Mouse (Mus musculus): ENCODE measurements at regions not wholly inside any gene's neighbourhood (a gene's known extent, or its start where the extent isn't known, plus 50 kb on each side); places are given as distances from the start of the nearest gene placed in this dataset.
A peak's percentile ranks its signal among the peaks of the same experiment; 100 is the strongest.

- Histone ChIP-seq H3K36me3 (replicated peaks; ENCODE audit: control insufficient read depth, insufficient read depth, low read depth, low read length) (no peaks in the 10 kb centered on the region), H3K27me3 (ENCODE audit: control insufficient read depth, insufficient read depth, low read length) (no peaks in the 10 kb centered on the region), H3K9me3 (replicated peaks; ENCODE audit: control insufficient read depth, low read length) (no peaks in the 10 kb centered on the region), H3K4me2 (ENCODE audit: low read depth, low read length) (no peak overlapping the region), H3K4me1 (ENCODE audit: control insufficient read depth, insufficient read depth, low read length) (no peaks in the 10 kb centered on the region), H3K4me3 (ENCODE audit: low read depth, low read length) (no peak overlapping the region), H3K9ac (replicated peaks; ENCODE audit: low read length) (no peak overlapping the region), H3K27ac (replicated peaks; ENCODE audit: low read depth, low read length) (no peak overlapping the region)
- 81% methylated on average over 3 of the region's 3 CpGs for WGBS
- no peak for DNase-seq (ENCODE audit: low spot score)
- ATAC-seq (replicated peaks; ENCODE audit: insufficient number of reproducible peaks, low FRiP score, low TSS enrichment, low read depth) = no peak
Observed at GRCm38 (mm10) chr9:33035401-33035800, 399.4 kb downstream of the Ets1 start.

GRCm38 (mm10) chr9:33039221-33039790 is 403.3 kb downstream of the Ets1 start:
- H3K27me3 ChIP-seq (ENCODE audit: control insufficient read depth, insufficient read depth, low read length) = no peaks in the 10 kb centered on the region
- no peak overlapping the region for H3K4me2 ChIP-seq (ENCODE audit: low read depth, low read length)
- DNase-seq (ENCODE audit: low spot score) (no peak), ATAC-seq (replicated peaks; ENCODE audit: insufficient number of reproducible peaks, low FRiP score, low TSS enrichment, low read depth) (no peak)
- 68% methylated on average over 4 of the region's 4 CpGs for WGBS
- no peak overlapping the region for H3K27ac ChIP-seq (replicated peaks; ENCODE audit: low read depth, low read length)
- H3K4me1 ChIP-seq (ENCODE audit: control insufficient read depth, insufficient read depth, low read length) = no peaks in the 10 kb centered on the region
- H3K9me3 ChIP-seq (replicated peaks; ENCODE audit: control insufficient read depth, low read length) = no peaks in the 10 kb centered on the region
- no peak overlapping the region for H3K4me3 ChIP-seq (ENCODE audit: low read depth, low read length)
- H3K9ac ChIP-seq (replicated peaks; ENCODE audit: low read length) = no peak overlapping the region
- no peaks in the 10 kb centered on the region for H3K36me3 ChIP-seq (replicated peaks; ENCODE audit: control insufficient read depth, insufficient read depth, low read depth, low read length)

DNA sequence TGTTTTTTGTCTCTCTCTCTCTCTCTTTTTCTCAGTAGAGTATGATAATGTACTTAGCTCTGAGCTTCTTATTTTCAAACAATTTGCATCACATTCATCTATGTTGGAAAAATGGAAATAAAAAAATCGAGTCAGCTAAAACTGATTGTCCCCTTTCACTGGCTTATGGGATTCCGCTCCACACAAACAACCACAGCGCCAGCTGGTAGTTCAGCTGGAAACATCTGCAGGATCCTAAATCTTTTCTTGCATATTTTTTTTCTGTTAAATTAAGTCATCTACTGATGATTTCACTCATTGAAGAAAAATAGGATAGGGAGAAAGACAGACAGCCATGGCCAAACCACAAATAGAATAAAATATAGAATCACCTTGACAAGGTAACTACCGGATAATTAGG is 414.8 kb downstream of the Ets1 start:
- no peak for DNase-seq (ENCODE audit: low spot score)
- Histone ChIP-seq H3K9me3 (replicated peaks; ENCODE audit: control insufficient read depth, low read length) (no peaks in the 10 kb centered on the region), H3K4me3 (ENCODE audit: low read depth, low read length) (no peak overlapping the region), H3K4me1 (ENCODE audit: control insufficient read depth, insufficient read depth, low read length) (no peaks in the 10 kb centered on the region), H3K27ac (replicated peaks; ENCODE audit: low read depth, low read length) (no peak overlapping the region), H3K27me3 (ENCODE audit: control insufficient read depth, insufficient read depth, low read length) (no peaks in the 10 kb centered on the region), H3K36me3 (replicated peaks; ENCODE audit: control insufficient read depth, insufficient read depth, low read depth, low read length) (no peaks in the 10 kb centered on the region), H3K9ac (replicated peaks; ENCODE audit: low read length) (no peak overlapping the region), H3K4me2 (ENCODE audit: low read depth, low read length) (no peak overlapping the region)
- 93% methylated on average over 4 of the region's 4 CpGs for WGBS
- ATAC-seq (replicated peaks; ENCODE audit: insufficient number of reproducible peaks, low FRiP score, low TSS enrichment, low read depth) = no peak

DNA sequence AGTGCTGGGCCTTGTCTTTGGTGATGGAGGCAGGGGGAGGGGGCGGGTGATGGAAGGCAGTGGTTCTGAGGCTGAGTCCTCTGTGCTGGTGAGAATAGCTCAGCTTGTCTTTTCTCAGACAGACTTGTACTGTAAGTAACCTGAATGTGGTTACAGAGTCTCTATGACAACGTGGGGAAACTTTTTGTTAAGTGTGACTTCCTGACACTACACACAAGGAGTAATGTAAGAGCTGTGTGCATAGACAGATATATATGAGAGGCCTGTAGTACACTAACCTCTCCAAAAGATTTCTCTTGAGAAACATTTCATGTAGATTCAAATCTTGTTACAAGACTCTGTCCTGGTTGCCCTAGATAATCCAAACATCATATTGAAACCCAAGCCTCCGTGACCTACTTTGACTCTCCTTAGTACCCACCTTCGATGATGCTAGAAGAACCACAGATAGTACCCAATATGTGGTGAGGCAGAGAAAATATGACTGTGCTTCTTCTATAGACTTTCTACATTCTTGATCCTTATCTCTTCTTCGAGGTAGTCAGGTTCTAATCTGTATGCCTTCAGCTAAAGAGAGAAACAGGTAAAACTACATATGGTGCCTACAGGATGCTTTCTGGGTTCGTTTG is 424.7 kb downstream of the Ets1 start:
- no peaks in the 10 kb centered on the region for H3K36me3 ChIP-seq (replicated peaks; ENCODE audit: control insufficient read depth, insufficient read depth, low read depth, low read length)
- no peaks in the 10 kb centered on the region for H3K27me3 ChIP-seq (ENCODE audit: control insufficient read depth, insufficient read depth, low read length)
- H3K9me3 ChIP-seq (replicated peaks; ENCODE audit: control insufficient read depth, low read length) = no peaks in the 10 kb centered on the region
- DNase-seq (ENCODE audit: low spot score) (no peak), ATAC-seq (replicated peaks; ENCODE audit: insufficient number of reproducible peaks, low FRiP score, low TSS enrichment, low read depth) (no peak)
- no peaks in the 10 kb centered on the region for H3K4me1 ChIP-seq (ENCODE audit: control insufficient read depth, insufficient read depth, low read length)
- no peak overlapping the region for H3K27ac ChIP-seq (replicated peaks; ENCODE audit: low read depth, low read length)
- H3K4me2 ChIP-seq (ENCODE audit: low read depth, low read length) = no peak overlapping the region
- no peak overlapping the region for H3K4me3 ChIP-seq (ENCODE audit: low read depth, low read length)
- H3K9ac ChIP-seq (replicated peaks; ENCODE audit: low read length) = no peak overlapping the region
- WGBS = 82% methylated on average over 6 of the region's 6 CpGs

GRCm38 (mm10) chr9:33062476-33062875 is 426.5 kb downstream of the Ets1 start:
- Histone ChIP-seq H3K4me1 (ENCODE audit: control insufficient read depth, insufficient read depth, low read length) (no peaks in the 10 kb centered on the region), H3K9ac (replicated peaks; ENCODE audit: low read length) (no peak overlapping the region), H3K27me3 (ENCODE audit: control insufficient read depth, insufficient read depth, low read length) (no peaks in the 10 kb centered on the region), H3K36me3 (replicated peaks; ENCODE audit: control insufficient read depth, insufficient read depth, low read depth, low read length) (no peaks in the 10 kb centered on the region), H3K9me3 (replicated peaks; ENCODE audit: control insufficient read depth, low read length) (no peaks in the 10 kb centered on the region), H3K4me3 (ENCODE audit: low read depth, low read length) (no peak overlapping the region), H3K27ac (replicated peaks; ENCODE audit: low read depth, low read length) (no peak overlapping the region), H3K4me2 (ENCODE audit: low read depth, low read length) (no peak overlapping the region)
- peak; percentile 88 for ATAC-seq (replicated peaks; ENCODE audit: insufficient number of reproducible peaks, low FRiP score, low TSS enrichment, low read depth)
- DNase-seq (ENCODE audit: low spot score) = peak; percentile 93
- WGBS = 26% methylated on average over 4 of the region's 4 CpGs

- no peak overlapping the region for H3K27ac ChIP-seq (replicated peaks; ENCODE audit: low read depth, low read length)
- H3K4me2 ChIP-seq (ENCODE audit: low read depth, low read length) = no peak overlapping the region
- H3K9ac ChIP-seq (replicated peaks; ENCODE audit: low read length) = no peak overlapping the region
- no peaks in the 10 kb centered on the region for H3K4me1 ChIP-seq (ENCODE audit: control insufficient read depth, insufficient read depth, low read length)
- H3K4me3 ChIP-seq (ENCODE audit: low read depth, low read length) = no peak overlapping the region
- no peaks in the 10 kb centered on the region for H3K9me3 ChIP-seq (replicated peaks; ENCODE audit: control insufficient read depth, low read length)
- 94% methylated on average over 3 of the region's 3 CpGs for WGBS
- H3K36me3 ChIP-seq (replicated peaks; ENCODE audit: control insufficient read depth, insufficient read depth, low read depth, low read length) = no peaks in the 10 kb centered on the region
- DNase-seq (ENCODE audit: low spot score) (no peak), ATAC-seq (replicated peaks; ENCODE audit: insufficient number of reproducible peaks, low FRiP score, low TSS enrichment, low read depth) (no peak)
- no peaks in the 10 kb centered on the region for H3K27me3 ChIP-seq (ENCODE audit: control insufficient read depth, insufficient read depth, low read length)
Observed at GRCm38 (mm10) chr9:33065331-33065730, 429.3 kb downstream of the Ets1 start.

DNA sequence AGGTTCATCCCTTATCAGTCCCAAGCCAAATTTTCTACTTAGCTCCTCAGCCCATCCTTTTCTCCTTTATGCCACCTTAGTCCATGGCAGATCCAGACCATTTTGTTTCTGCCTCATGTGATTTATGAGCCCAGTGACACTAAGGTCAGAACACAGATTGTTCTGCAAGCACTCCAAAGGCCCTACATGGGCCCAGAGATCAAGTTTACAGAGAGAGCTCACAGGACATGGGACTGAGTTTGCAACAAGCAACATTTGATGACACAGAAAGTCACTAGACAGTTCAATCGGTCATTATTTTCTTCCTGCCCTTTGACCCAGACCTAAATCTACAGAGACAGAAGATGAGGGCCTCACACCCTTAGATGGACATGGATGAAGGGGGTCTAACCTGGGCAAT is 431.5 kb downstream of the Ets1 start:
- Histone ChIP-seq H3K27me3 (ENCODE audit: control insufficient read depth, insufficient read depth, low read length) (no peaks in the 10 kb centered on the region), H3K36me3 (replicated peaks; ENCODE audit: control insufficient read depth, insufficient read depth, low read depth, low read length) (no peaks in the 10 kb centered on the region), H3K9ac (replicated peaks; ENCODE audit: low read length) (no peak overlapping the region), H3K9me3 (replicated peaks; ENCODE audit: control insufficient read depth, low read length) (no peaks in the 10 kb centered on the region), H3K4me1 (ENCODE audit: control insufficient read depth, insufficient read depth, low read length) (no peaks in the 10 kb centered on the region), H3K27ac (replicated peaks; ENCODE audit: low read depth, low read length) (no peak overlapping the region), H3K4me3 (ENCODE audit: low read depth, low read length) (no peak overlapping the region), H3K4me2 (ENCODE audit: low read depth, low read length) (no peak overlapping the region)
- 74% methylated on average over 1 of the region's 1 CpGs for WGBS
- DNase-seq (ENCODE audit: low spot score) = no peak
- ATAC-seq (replicated peaks; ENCODE audit: insufficient number of reproducible peaks, low FRiP score, low TSS enrichment, low read depth) = no peak

DNA sequence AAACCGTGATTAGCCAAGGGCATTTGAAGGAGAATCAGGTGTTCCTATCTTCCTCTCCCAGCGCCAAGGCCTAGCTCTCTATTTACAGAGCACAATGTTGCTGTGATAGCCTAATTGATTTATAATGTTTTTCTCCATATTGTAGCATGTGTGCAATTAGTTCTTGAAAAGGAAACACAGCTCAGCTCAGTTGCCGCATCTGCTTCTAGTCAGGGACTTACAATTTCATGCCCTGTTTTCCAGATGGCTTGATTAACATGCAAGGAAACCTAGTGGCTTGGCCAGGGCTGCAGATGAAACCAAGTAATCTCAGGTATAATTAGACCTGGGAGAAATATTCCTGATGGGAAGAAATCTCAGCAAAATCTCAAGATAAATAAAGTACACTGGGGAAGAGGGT is 434.1 kb downstream of the Ets1 start:
- no peak for ATAC-seq (replicated peaks; ENCODE audit: insufficient number of reproducible peaks, low FRiP score, low TSS enrichment, low read depth)

More for the DNA sequence above, 434.1 kb downstream of the Ets1 start:
- no peak overlapping the region for H3K4me2 ChIP-seq (ENCODE audit: low read depth, low read length)
- no peaks in the 10 kb centered on the region; the same call in 1 of the 2 replicates for H3K9me3 ChIP-seq (replicated peaks; ENCODE audit: control insufficient read depth, low read length)
- no peak overlapping the region for H3K27ac ChIP-seq (replicated peaks; ENCODE audit: low read depth, low read length)
- H3K36me3 ChIP-seq (replicated peaks; ENCODE audit: control insufficient read depth, insufficient read depth, low read depth, low read length) = no peaks in the 10 kb centered on the region
- H3K9ac ChIP-seq (replicated peaks; ENCODE audit: low read length) = no peak overlapping the region
- DNase-seq (ENCODE audit: low spot score) = peak; percentile 68
- no peaks in the 10 kb centered on the region for H3K27me3 ChIP-seq (ENCODE audit: control insufficient read depth, insufficient read depth, low read length)
- 46% methylated on average over 3 of the region's 3 CpGs for WGBS
- H3K4me1 ChIP-seq (ENCODE audit: control insufficient read depth, insufficient read depth, low read length) = no peaks in the 10 kb centered on the region
- H3K4me3 ChIP-seq (ENCODE audit: low read depth, low read length) = no peak overlapping the region
